Mouse (Mus musculus) C2C12 (cell line): ENCODE data around the gene Cep162. TPM values are rescaled to one million over a fixed set of nuclear protein-coding genes. Genes with fewer than 3 reads are reported as not detected.

Source experiments
- H3K27me3 ChIP-seq: one replicate; pipeline ENCODE4 v1.6.1; 2011; ENCODE audit not compliant: control insufficient read depth, insufficient read depth, insufficient read length
- H3K36me3 ChIP-seq: one replicate; pipeline ENCODE4 v1.6.1; 2011; ENCODE audit not compliant: control insufficient read depth, insufficient read depth
- H3K4me3 ChIP-seq: one replicate; pipeline ENCODE4 v1.5.1; 2011; ENCODE audit warnings: mild to moderate bottlenecking, control low read depth; ENCODE audit not compliant: poor library complexity, insufficient read depth, severe bottlenecking
- H3K79me2 ChIP-seq: one replicate; pipeline ENCODE4 v1.6.1; 2011; ENCODE audit not compliant: control insufficient read depth, insufficient read depth
- H3K79me3 ChIP-seq: one replicate; pipeline ENCODE4 v1.6.1; 2011; ENCODE audit warnings: low read depth, control low read depth
- H3ac ChIP-seq: one replicate; pipeline ENCODE3; 2011; ENCODE audit warnings: low read depth; ENCODE audit not compliant: control insufficient read depth, insufficient read length
- CEBPB ChIP-seq: IDR thresholded peaks from one replicate; pipeline ENCODE4 v1.6.1; 2011; ENCODE audit warnings: low read depth, mild to moderate bottlenecking, control low read depth, moderate library complexity
- CTCF ChIP-seq: IDR thresholded peaks from one replicate; pipeline ENCODE4 v1.5.1; 2011; ENCODE audit not compliant: control insufficient read depth, insufficient read depth, insufficient read length
- FOSL1 ChIP-seq: IDR thresholded peaks from one replicate; pipeline ENCODE4 v1.8.0; 2011; ENCODE audit warnings: mild to moderate bottlenecking, low read length; ENCODE audit not compliant: poor library complexity, insufficient read depth, severe bottlenecking
- MAX ChIP-seq: IDR thresholded peaks from one replicate; pipeline ENCODE4 v1.6.1; 2011; ENCODE audit warnings: mild to moderate bottlenecking, control low read depth
- MYOD1 ChIP-seq: IDR thresholded peaks from one replicate; pipeline ENCODE4 v1.6.1; 2011; ENCODE audit warnings: low read depth; ENCODE audit not compliant: control insufficient read depth, insufficient read length
- MYOG ChIP-seq: IDR thresholded peaks from one replicate; pipeline ENCODE4 v1.6.1; 2011; ENCODE audit not compliant: control insufficient read depth, insufficient read length; ENCODE audit errors: extremely low read depth
- USF1 ChIP-seq: IDR thresholded peaks from one replicate; pipeline ENCODE4 v1.6.1; 2011; ENCODE audit warnings: low read depth, mild to moderate bottlenecking, control low read depth, moderate library complexity
- polyA plus RNA-seq: library from polyadenylated mRNA; unstranded; fragments of >200 nt; fragmentation: generic; extraction: Trizol; gene quantifications from one replicate; pipeline ENCODE4 v1.2.1, GENCODE M21; 2012; ENCODE audit warnings: missing spikeins

The Cep162 gene
- polyA plus RNA-seq, 1 experiment = 1.2 TPM

DNA sequence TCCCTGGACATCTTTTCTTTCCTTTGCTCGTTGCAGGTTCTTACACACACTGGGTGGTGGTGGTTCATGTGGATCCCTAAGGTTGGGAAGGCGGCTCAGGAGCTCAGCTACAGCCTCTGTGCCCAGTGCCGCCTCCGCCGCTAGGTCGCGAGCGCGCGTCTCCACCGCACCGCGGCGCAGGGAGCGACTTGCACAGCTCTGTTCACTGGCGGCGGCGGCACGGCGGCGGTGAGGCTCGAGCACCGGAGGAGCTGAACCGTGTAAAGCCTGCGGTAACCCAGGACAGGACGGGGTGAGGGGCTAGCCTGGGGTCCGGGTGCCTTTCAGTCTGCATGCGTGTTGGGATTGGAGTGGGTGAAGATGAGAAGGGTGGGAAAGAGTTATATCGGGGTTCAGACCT lies 111.2 kb downstream of the Cep162 start, which contains the start of gene Mrap2:
Gene Mrap2 (plus strand): TSS at position 201 of the 400 bp plus-strand sequence.
- no peaks in the 10 kb centered on the region for H3K79me2 ChIP-seq
- H3K36me3 ChIP-seq = no peaks in the 10 kb centered on the region
- H3K27me3 ChIP-seq = peaks cover 28% of the 10 kb centered on the region
- no peak within 1 kb of the TSS for H3K4me3 ChIP-seq
- no peaks in the 10 kb centered on the region for H3K79me3 ChIP-seq
- no peak within 1 kb of the TSS for H3ac ChIP-seq
- no peak for TF ChIP-seq USF1
- TF ChIP-seq MYOD1 = no peak
- no peak for TF ChIP-seq CEBPB
- TF ChIP-seq MYOG = no peak
- no peak for TF ChIP-seq FOSL1
- TF ChIP-seq CTCF = no peak
- TF ChIP-seq MAX = no peak

DNA sequence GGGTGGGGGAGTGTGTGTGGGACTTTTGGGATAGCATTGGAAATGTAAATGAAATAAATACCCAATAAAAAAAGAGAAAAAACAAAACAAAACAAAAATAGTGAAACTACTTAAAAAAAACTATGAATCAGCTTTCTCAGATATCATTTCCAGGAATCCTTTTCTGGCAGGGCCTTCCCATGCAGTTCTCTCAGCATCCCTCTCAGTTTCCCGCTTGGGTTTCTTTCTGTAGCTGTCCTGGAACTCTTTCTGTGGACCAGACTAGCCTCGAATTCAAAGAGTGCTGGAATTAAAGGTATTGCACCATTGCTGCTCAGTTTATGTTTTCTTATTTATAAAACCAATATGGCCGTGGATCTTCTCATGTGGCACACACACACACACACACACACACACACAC lies 112.3 kb downstream of the Cep162 start:
- Histone ChIP-seq H3ac (no peak overlapping the region), H3K79me2 (no peaks in the 10 kb centered on the region), H3K79me3 (no peaks in the 10 kb centered on the region), H3K4me3 (no peak overlapping the region), H3K36me3 (no peaks in the 10 kb centered on the region), H3K27me3 (peaks cover 33% of the 10 kb centered on the region)
- TF ChIP-seq MAX (no peak), USF1 (no peak), MYOD1 (no peak), FOSL1 (no peak), CTCF (no peak), CEBPB (no peak), MYOG (no peak)

Other genes starting within 250 kb of the Cep162 start
- gene Ripply2, start 240.0 kb downstream of the Cep162 start, polyA plus RNA-seq = not detected
- gene Cyb5r4, start 233.5 kb downstream of the Cep162 start, polyA plus RNA-seq = 10.8 TPM
- gene Mrap2, start 111.2 kb downstream of the Cep162 start, polyA plus RNA-seq = 0.01 TPM